Mouse (Mus musculus): Measurements from ENCODE around the gene Tcte2.
"Not testable (repeated sequence)": the region's sequence is repeated elsewhere in the genome, so short reads cannot be mapped to it uniquely, and the experiment has no call there.

The Tcte2 gene

GRCm38 (mm10) chr17:13761179-13761913 lies at the start of gene Tcte2:
TSS of gene Tcte2 (minus strand) at chr17:13761825.
- DNase-seq (ENCODE audit: low read depth, low spot score): no peak

GRCm38 (mm10) chr17:13806016-13806415 lies 44.4 kb upstream of the Tcte2 start:
- no peak for DNase-seq (ENCODE audit: low read depth, low spot score)

- no peak for DNase-seq (ENCODE audit: low read depth, low spot score)
These were observed 41.3 kb upstream of the Tcte2 start for GRCm38 (mm10) chr17:13802836-13803408.

GRCm38 (mm10) chr17:13797691-13798090 lies 36.1 kb upstream of the Tcte2 start:
- no peak for DNase-seq (ENCODE audit: low read depth, low spot score)

- not testable (repeated sequence) for DNase-seq (ENCODE audit: low read depth, low spot score)
These were observed 28.4 kb upstream of the Tcte2 start for GRCm38 (mm10) chr17:13790033-13790432.

DNA sequence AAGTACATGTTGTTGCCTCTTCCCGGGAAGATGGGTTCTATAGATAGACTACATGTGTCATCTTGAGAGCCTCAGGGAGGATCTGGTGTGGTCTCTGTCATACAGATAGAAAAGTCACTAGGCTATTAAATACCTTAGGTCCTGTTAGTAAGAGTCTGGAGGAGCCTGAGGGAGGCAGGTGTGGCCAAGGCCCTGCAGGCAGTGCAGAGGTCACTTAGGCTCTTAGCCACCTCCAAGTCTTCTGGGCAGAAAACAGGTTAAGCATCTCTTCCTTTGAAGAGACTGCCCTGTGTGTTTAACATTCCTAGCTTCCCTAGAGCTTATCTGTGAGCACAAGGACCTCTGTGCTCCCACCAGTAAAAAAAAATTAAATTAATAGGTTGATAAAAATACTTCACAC lies 21.8 kb upstream of the Tcte2 start:
- DNase-seq (ENCODE audit: low read depth, low spot score): no peak

GRCm38 (mm10) chr17:13781948-13782347 lies 20.3 kb upstream of the Tcte2 start:
- DNase-seq (ENCODE audit: low read depth, low spot score): no peak

DNA sequence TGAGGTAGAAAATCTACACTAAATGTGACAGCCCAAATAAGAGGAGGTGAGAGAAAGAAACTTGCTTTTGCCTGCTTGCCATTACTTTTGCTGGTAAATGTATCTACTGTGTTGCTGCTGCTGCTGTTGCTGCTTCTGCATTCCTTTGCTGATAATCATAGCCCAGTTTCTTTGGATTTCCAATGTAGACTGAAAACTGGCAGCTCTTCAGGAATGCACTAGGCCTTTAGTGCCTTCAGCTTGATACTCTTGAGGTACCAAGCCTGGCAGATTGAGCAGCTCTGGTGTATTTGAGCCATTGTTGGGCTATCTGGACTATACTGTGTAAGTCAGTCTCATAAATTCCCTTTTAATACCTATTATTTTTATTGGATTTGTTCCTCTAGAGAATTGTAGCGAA lies 17.2 kb upstream of the Tcte2 start:
- no peak for DNase-seq (ENCODE audit: low read depth, low spot score)

- DNase-seq (ENCODE audit: low read depth, low spot score): no peak
These were observed 16.1 kb upstream of the Tcte2 start for GRCm38 (mm10) chr17:13777676-13778075.

DNA sequence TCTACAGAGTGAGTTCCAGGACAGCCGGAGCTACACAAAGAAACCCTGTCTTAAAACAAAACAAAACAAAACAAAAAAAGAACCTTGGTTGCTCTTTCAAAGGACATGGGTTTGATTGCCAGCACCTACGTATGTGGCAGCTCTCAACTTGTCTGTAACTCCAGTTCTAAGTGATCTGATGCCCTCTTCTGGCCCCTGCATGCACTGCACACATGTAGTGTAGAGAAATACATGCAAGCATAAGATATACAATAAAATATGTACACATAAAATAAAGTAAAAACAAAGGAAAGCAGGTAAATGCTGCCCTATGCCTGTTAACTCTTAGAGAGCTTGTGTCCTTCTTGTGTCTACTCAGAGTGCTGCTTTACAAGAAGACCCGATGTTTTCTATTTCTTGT lies 7.6 kb upstream of the Tcte2 start:
- DNase-seq (ENCODE audit: low read depth, low spot score): no peak

GRCm38 (mm10) chr17:13768531-13768930 lies 6.9 kb upstream of the Tcte2 start:
- DNase-seq (ENCODE audit: low read depth, low spot score): no peak

DNA sequence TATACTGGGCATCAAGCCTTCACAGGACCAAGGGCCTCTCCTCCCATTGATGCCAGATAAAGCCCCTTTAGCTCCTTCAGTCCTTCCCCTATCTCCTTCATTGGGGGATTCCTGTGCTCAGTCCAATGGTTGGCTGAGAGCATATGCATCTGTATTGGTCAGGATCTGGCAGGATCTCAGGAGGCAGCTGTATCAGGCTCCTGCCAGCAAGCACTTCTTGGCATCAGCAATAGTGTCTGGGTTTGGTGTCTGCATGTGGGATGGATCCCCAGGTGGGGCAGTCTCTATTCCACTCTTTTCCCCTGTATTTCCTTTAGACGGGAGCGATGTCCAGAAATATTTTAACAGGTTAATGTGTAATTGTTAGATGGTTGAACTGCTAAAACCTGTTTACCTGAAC lies 3.3 kb upstream of the Tcte2 start:
- DNase-seq (ENCODE audit: low read depth, low spot score): not testable (repeated sequence)

DNA sequence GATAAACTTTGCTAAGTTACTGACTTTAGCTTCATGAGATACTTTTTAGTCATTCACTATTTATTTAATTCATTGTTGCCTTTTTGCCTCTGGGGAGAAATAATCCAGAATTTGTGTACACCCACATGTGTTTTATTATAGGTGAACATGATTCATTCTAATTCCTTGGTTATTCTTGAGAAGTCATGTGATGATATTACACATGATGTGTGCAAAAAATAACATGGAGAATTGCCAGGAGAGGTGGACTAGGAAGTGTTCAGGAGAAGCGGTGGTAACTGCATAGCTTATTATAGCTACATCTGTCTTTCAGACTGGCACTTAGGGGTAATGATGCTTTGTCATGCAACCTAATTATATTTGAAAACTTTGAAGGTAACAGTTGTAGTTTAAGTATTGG lies 2.2 kb upstream of the Tcte2 start:
- no peak for DNase-seq (ENCODE audit: low read depth, low spot score)

DNA sequence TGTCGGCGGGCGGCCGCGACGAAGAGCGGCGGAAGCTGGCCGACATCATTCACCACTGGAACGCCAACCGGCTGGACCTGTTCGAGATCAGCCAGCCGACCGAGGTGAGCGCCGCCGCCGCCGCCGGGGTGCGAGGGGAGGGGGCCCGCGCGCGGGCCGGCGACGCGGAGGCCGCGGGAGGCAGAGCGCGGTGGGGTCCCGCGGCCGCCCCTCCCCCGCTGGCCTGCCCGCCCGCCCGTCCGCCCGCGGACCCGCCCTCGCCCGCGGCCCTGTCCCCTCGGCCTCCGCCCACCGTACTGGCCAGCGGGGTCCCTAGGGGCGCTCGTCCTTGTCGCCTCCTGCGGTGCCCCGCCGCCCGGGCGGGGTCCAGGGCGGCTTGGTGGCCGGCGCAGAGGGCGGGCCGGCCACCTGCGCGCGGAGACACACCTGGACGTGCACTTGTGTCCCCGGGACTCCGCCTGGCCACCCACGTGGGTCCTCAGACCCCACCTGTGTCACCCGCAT lies 898 bp downstream of the Tcte2 start:
- no peak for DNase-seq (ENCODE audit: low read depth, low spot score)

GRCm38 (mm10) chr17:13759853-13760627 lies 1.6 kb downstream of the Tcte2 start, which contains the start of gene Afdn:
TSS of gene Afdn (plus strand) at chr17:13760539.
- peak; percentile 72 for DNase-seq (ENCODE audit: low read depth, low spot score)

GRCm38 (mm10) chr17:13759156-13759852 lies 2.3 kb downstream of the Tcte2 start:
- no peak for DNase-seq (ENCODE audit: low read depth, low spot score)

GRCm38 (mm10) chr17:13758586-13758985 lies 3.0 kb downstream of the Tcte2 start:
- no peak for DNase-seq (ENCODE audit: low read depth, low spot score)

DNA sequence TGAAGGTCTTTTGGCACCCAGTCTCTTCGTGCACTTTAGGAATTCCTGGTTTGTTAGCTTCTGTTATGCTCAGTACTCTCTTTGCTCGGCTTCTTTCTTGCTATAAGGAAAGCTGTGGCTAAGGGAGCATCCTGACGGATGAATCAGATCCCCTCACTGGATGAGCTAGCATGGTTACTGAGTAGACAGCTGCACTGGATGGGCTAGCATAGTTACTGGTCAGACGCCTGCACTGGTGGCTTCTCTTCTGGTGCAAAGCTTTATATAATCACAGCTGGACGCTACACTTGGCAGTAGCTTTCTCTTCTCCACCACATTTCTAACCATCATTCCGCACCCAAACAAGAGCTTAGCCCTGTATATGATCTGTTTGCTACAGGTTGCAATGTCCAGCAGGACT lies 6.7 kb downstream of the Tcte2 start:
- no peak for DNase-seq (ENCODE audit: low read depth, low spot score)

- DNase-seq (ENCODE audit: low read depth, low spot score): no peak
These were observed 7.7 kb downstream of the Tcte2 start for GRCm38 (mm10) chr17:13753918-13754317.

DNA sequence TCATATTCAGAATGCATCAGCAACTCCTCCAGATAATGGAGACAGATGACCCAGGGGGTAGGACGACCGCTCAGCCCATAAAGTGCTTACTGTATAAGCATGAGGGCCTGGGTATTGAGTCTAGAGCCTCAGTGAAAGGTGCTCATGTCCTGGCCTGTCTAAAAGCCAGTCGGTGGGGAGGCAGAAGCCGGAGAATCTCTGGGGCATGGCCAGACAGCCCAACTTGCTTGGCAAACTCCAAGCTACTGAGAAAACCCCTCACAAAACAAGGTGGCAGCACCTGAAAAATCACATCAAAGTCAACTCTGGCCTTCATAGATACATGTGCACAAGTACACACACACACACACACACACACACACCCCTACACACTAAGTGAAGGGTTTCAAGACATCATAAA lies 12.6 kb downstream of the Tcte2 start:
- DNase-seq (ENCODE audit: low read depth, low spot score): no peak

DNA sequence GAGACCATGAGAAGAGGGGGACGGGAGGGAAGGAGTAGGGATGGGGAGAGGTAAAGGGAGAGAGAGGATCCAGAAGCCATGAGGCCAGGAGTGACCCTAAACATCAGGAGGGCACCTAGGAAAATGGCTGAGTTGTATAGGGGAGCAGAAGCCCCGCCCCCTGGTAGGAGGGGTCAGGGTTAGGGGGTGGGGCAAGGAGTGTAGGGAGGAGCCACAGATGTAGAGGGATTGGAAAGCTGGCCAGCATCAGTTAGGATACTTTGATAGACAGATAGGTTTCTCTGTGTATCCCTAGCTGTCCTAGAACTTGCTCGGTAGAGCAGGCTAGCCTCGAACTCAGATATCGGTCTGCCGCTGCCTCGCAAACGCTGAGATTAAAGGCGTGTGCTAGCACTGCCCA lies 13.9 kb downstream of the Tcte2 start:
- no peak for DNase-seq (ENCODE audit: low read depth, low spot score)

- DNase-seq (ENCODE audit: low read depth, low spot score): no peak
These were observed 15.3 kb downstream of the Tcte2 start for GRCm38 (mm10) chr17:13746330-13746729.

All from retina, adult 2 months (tissue).